Mouse (Mus musculus): Measurements from ENCODE around the gene Terf2. TPM values are rescaled to one million over a fixed set of nuclear protein-coding genes. Genes with fewer than 3 reads are reported as not detected.

Terf2 gene
- total RNA-seq, 1 experiment, result 13.9 TPM

DNA sequence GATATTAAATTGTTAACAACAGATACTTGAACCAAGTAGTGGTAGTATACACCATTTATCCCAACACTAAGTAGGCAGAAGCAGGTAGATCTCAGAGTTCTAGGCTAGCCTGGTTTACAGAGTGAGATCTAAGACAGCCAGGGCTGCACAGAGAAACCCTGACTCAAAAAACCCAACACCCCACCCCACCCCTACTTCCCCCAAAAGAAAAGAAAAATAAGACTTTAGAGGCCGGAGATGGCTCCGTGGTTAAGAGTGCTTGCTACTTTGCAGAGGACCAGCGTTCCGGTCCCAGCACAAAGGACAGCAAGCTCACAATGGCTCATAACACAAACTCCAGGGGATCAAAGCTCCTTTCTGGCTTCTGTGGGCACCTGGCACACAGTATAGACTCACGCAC lies 10.3 kb downstream of the Terf2 start:
- Histone ChIP-seq H3K9me3 (ENCODE audit: control insufficient read depth, insufficient read depth, low read depth, low read length) (no peaks in the 10 kb centered on the region), H3K27ac (ENCODE audit: insufficient read depth, low read depth, low read length, poor library complexity, severe bottlenecking) (no peak overlapping the region), H3K4me1 (ENCODE audit: control insufficient read depth in 2 of 2, insufficient read depth in 2 of 2, low read length in 2 of 2, poor library complexity in 1 of 2) (peaks cover 0 to 4% of the 10 kb centered on the region in 2 experiments; a peak in 1 of 4 replicates), H3K36me3 (ENCODE audit: control insufficient read depth, insufficient read depth, low read length, poor library complexity, severe bottlenecking) (peaks cover 23% of the 10 kb centered on the region), H3K9ac (ENCODE audit: insufficient read depth, low read depth, low read length, poor library complexity, severe bottlenecking) (no peak overlapping the region), H3K4me3 (ENCODE audit: insufficient read depth in 1 of 2, low read depth in 1 of 2, low read length in 2 of 2, poor library complexity in 1 of 2, severe bottlenecking in 1 of 2) (no peak overlapping the region)
- TF ChIP-seq MAFK (IDR thresholded peaks at IDR 0.05; ENCODE audit: insufficient read depth, low read depth, low read length) (no peak), HCFC1 (IDR thresholded peaks at IDR 0.05; ENCODE audit: borderline replicate concordance, insufficient read depth, low read length) (no peak), CHD2 (IDR thresholded peaks at IDR 0.05; ENCODE audit: low read depth, low read length) (no peak), ZC3H11A (IDR thresholded peaks at IDR 0.05; ENCODE audit: borderline replicate concordance, low read depth, low read length) (no peak), ZNF384 (IDR thresholded peaks at IDR 0.05; ENCODE audit: low read depth, low read length) (no peak)
- in situ Hi-C loops (cut with MboI; ENCODE audit: low sequenced_read_pairs in 2 of 2, unreplicated experiment in 2 of 2), result no loop called here
- DNase-seq (ENCODE audit: low read depth, low spot score), result no peak

DNA sequence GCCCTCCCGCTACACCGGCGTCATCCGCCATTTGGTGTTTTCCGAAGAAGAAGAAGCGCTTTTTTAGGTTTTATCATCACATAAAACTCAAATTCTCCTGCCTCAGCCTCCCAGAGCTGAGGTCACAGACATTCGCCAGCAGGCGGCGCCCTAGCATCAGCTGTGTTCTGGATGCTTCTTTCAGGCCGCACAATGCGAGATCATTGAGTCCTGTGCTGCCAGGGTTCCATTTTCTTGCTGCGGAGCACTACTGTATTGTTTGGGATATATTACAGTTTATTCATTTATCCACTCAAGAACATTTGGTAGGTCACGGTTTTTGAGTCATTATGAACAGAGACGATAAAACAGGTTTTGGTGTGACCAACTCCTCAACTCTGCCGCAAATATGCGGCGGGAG lies 11.0 kb downstream of the Terf2 start:
- Histone ChIP-seq H3K36me3 (ENCODE audit: control insufficient read depth, insufficient read depth, low read length, poor library complexity, severe bottlenecking) (peaks cover 24% of the 10 kb centered on the region), H3K4me1 (ENCODE audit: control insufficient read depth in 2 of 2, insufficient read depth in 2 of 2, low read length in 2 of 2, poor library complexity in 1 of 2) (peaks cover 0 to 4% of the 10 kb centered on the region in 2 experiments; a peak in 1 of 4 replicates), H3K4me3 (ENCODE audit: insufficient read depth in 1 of 2, low read depth in 1 of 2, low read length in 2 of 2, poor library complexity in 1 of 2, severe bottlenecking in 1 of 2) (peak overlapping the region in 1 of 2 experiments; percentile 45; a peak in 2 of 4 replicates), H3K9me3 (ENCODE audit: control insufficient read depth, insufficient read depth, low read depth, low read length) (no peaks in the 10 kb centered on the region), H3K9ac (ENCODE audit: insufficient read depth, low read depth, low read length, poor library complexity, severe bottlenecking) (peak overlapping the region; percentile 50; the same call in 1 of the 2 replicates), H3K27ac (ENCODE audit: insufficient read depth, low read depth, low read length, poor library complexity, severe bottlenecking) (no peak overlapping the region)
- DNase-seq (ENCODE audit: low read depth, low spot score), result no peak
- in situ Hi-C loops (cut with MboI; ENCODE audit: low sequenced_read_pairs in 2 of 2, unreplicated experiment in 2 of 2), result no loop called here
- TF ChIP-seq ZC3H11A (IDR thresholded peaks at IDR 0.05; ENCODE audit: borderline replicate concordance, low read depth, low read length) (peak; percentile 32; the same call in 1 of the 2 replicates), HCFC1 (IDR thresholded peaks at IDR 0.05; ENCODE audit: borderline replicate concordance, insufficient read depth, low read length) (0 out of 2 replicates have a peak, but pooled peaks have one; percentile 37), MAFK (IDR thresholded peaks at IDR 0.05; ENCODE audit: insufficient read depth, low read depth, low read length) (no peak)

DNA sequence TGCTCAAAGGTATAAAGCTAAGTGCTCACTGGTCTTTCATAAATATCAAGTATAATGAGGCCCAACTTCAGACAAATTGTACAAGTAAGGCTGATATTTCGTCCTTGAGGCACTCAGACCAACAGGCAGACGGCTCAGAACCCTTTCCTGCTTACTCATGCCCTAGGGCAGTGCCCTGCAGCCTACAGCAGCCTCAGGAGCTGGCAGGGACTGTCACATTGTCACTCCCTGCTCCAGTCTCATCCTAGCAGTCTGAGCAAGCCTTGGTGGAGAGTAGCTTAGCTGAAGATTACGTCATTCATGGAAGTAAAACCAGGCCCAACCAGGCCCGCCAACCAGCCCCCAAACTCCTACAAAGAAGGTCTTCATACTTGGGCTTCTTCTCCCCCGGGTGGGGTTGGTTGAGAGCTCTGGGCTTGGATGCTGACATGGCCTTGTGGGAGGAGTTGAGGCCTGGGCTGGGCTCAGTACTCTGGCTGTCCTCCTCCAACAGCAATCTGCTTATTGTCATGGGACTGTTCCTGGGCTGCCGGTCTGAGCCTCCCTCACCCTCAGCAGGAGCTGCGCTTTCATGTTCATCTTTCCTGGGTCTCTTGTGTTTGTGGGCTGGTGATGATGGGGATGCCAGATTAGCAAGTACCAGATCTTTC lies 20.0 kb downstream of the Terf2 start:
- Histone ChIP-seq H3K9ac (ENCODE audit: insufficient read depth, low read depth, low read length, poor library complexity, severe bottlenecking) (no peak overlapping the region), H3K27ac (ENCODE audit: insufficient read depth, low read depth, low read length, poor library complexity, severe bottlenecking) (no peak overlapping the region), H3K9me3 (ENCODE audit: control insufficient read depth, insufficient read depth, low read depth, low read length) (no peaks in the 10 kb centered on the region), H3K4me1 (ENCODE audit: control insufficient read depth in 2 of 2, insufficient read depth in 2 of 2, low read length in 2 of 2, poor library complexity in 1 of 2) (peaks cover 6 to 14% of the 10 kb centered on the region in 2 experiments), H3K4me3 (ENCODE audit: insufficient read depth in 1 of 2, low read depth in 1 of 2, low read length in 2 of 2, poor library complexity in 1 of 2, severe bottlenecking in 1 of 2) (no peak overlapping the region), H3K36me3 (ENCODE audit: control insufficient read depth, insufficient read depth, low read length, poor library complexity, severe bottlenecking) (peaks cover 34% of the 10 kb centered on the region)
- in situ Hi-C loops (cut with MboI; ENCODE audit: low sequenced_read_pairs in 2 of 2, unreplicated experiment in 2 of 2), result no loop called here
- no peak for TF ChIP-seq CHD2 (IDR thresholded peaks at IDR 0.05; ENCODE audit: low read depth, low read length)
- TF ChIP-seq HCFC1 (IDR thresholded peaks at IDR 0.05; ENCODE audit: borderline replicate concordance, insufficient read depth, low read length), result no peak
- TF ChIP-seq ZNF384 (IDR thresholded peaks at IDR 0.05; ENCODE audit: low read depth, low read length), result no peak
- TF ChIP-seq ZC3H11A (IDR thresholded peaks at IDR 0.05; ENCODE audit: borderline replicate concordance, low read depth, low read length), result no peak
- TF ChIP-seq MAFK (IDR thresholded peaks at IDR 0.05; ENCODE audit: insufficient read depth, low read depth, low read length), result no peak
- no peak for DNase-seq (ENCODE audit: low read depth, low spot score)

DNA sequence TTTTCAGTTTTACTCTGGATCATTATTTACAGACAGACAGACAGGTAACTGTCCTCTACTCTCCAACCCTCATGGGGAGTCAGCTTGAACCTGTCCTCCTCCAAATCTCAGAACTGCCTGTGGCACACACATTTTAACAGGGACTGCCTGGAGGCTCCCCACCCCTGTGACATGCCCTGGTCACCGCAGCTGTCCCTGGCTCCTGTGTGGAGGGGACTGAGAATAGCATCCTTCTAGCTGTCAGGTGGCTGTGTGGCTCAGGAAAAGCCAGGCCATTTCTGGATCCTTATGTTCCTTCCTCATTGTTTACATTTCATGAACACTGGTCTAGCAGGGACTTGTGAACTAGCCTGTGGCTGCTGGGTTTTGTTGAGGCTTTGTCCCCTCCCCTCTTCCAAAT lies 22.2 kb downstream of the Terf2 start:
- DNase-seq (ENCODE audit: low read depth, low spot score), result no peak
- Histone ChIP-seq H3K9me3 (ENCODE audit: control insufficient read depth, insufficient read depth, low read depth, low read length) (no peaks in the 10 kb centered on the region), H3K4me1 (ENCODE audit: control insufficient read depth in 2 of 2, insufficient read depth in 2 of 2, low read length in 2 of 2, poor library complexity in 1 of 2) (peaks cover 6 to 17% of the 10 kb centered on the region in 2 experiments), H3K9ac (ENCODE audit: insufficient read depth, low read depth, low read length, poor library complexity, severe bottlenecking) (no peak overlapping the region), H3K27ac (ENCODE audit: insufficient read depth, low read depth, low read length, poor library complexity, severe bottlenecking) (no peak overlapping the region), H3K4me3 (ENCODE audit: insufficient read depth in 1 of 2, low read depth in 1 of 2, low read length in 2 of 2, poor library complexity in 1 of 2, severe bottlenecking in 1 of 2) (no peak overlapping the region), H3K36me3 (ENCODE audit: control insufficient read depth, insufficient read depth, low read length, poor library complexity, severe bottlenecking) (peaks cover 25% of the 10 kb centered on the region)
- TF ChIP-seq HCFC1 (IDR thresholded peaks at IDR 0.05; ENCODE audit: borderline replicate concordance, insufficient read depth, low read length), result no peak
- no peak for TF ChIP-seq ZNF384 (IDR thresholded peaks at IDR 0.05; ENCODE audit: low read depth, low read length)
- no peak for TF ChIP-seq MAFK (IDR thresholded peaks at IDR 0.05; ENCODE audit: insufficient read depth, low read depth, low read length)
- TF ChIP-seq ZC3H11A (IDR thresholded peaks at IDR 0.05; ENCODE audit: borderline replicate concordance, low read depth, low read length), result no peak
- TF ChIP-seq CHD2 (IDR thresholded peaks at IDR 0.05; ENCODE audit: low read depth, low read length), result no peak
- in situ Hi-C loops (cut with MboI; ENCODE audit: low sequenced_read_pairs in 2 of 2, unreplicated experiment in 2 of 2), result no loop called here
